Mouse (Mus musculus) MEL (cell line): ENCODE measurements around the gene Mgll. TPM values are rescaled to one million over a fixed set of nuclear protein-coding genes. Genes with fewer than 3 reads are reported as not detected.
A peak's percentile ranks its signal among the peaks of the same experiment; 100 is the strongest.

Source experiments
- DNase-seq: peaks from one replicate; pipeline ENCODE4 v3.0.0; 2011; ENCODE audit warnings: low read depth, low spot score
- H3K27ac ChIP-seq: 2 replicates; pipeline ENCODE4 v1.5.1; 2012; ENCODE audit warnings: low read depth, mild to moderate bottlenecking, control low read depth, low read length, moderate library complexity; ENCODE audit not compliant: control insufficient read depth
- H3K27me3 ChIP-seq, 2 experiments: fragments of 150-350 bp in 1 of 2; sonication (generic) in 1 of 2; 2 replicates each; pipeline ENCODE4 v1.6.1; 2012; ENCODE audit warnings: low read length in 2 of 2, mild to moderate bottlenecking in 2 of 2, improper control_type of control experiment in 1 of 2, moderate library complexity in 1 of 2; ENCODE audit not compliant: insufficient read depth in 2 of 2, control insufficient read depth in 1 of 2
- H3K36me3 ChIP-seq, 2 experiments: 2 replicates each; pipeline ENCODE4 v1.6.1; 2012 to 2014; ENCODE audit warnings: low read length in 2 of 2, improper control_type of control experiment in 1 of 2, inconsistent platforms in 1 of 2, mild to moderate bottlenecking in 1 of 2; ENCODE audit not compliant: insufficient read depth in 2 of 2, control insufficient read depth in 1 of 2
- H3K4me1 ChIP-seq, 2 experiments: fragments of 150-350 bp in 1 of 2; sonication (generic) in 1 of 2; 2 replicates each; pipeline ENCODE4 v1.6.1; 2012; ENCODE audit warnings: low read length in 2 of 2, improper control_type of control experiment in 1 of 2, mild to moderate bottlenecking in 1 of 2; ENCODE audit not compliant: insufficient read depth in 2 of 2, control insufficient read depth in 1 of 2
- H3K4me3 ChIP-seq, 2 experiments: fragments of 150-350 bp in 1 of 2; sonication (generic) in 1 of 2; 2 replicates each; pipeline ENCODE4 v1.5.1; 2012; ENCODE audit warnings: low read depth in 2 of 2, low read length in 2 of 2, mild to moderate bottlenecking in 2 of 2, moderate library complexity in 2 of 2, control low read depth in 1 of 2, improper control_type of control experiment in 1 of 2; ENCODE audit not compliant: control insufficient read depth in 1 of 2, insufficient read depth in 1 of 2
- H3K79me2 ChIP-seq: 2 replicates; pipeline ENCODE4 v1.6.1; 2012; ENCODE audit warnings: mild to moderate bottlenecking, low read length, moderate library complexity; ENCODE audit not compliant: control insufficient read depth, poor library complexity, insufficient read depth
- H3K9ac ChIP-seq: 2 replicates; pipeline ENCODE4 v1.6.1; 2012; ENCODE audit warnings: low read depth, mild to moderate bottlenecking, control low read depth, low read length, moderate library complexity; ENCODE audit not compliant: control insufficient read depth, poor library complexity, severe bottlenecking
- H3K9me3 ChIP-seq: fragments of 150-350 bp; sonication (generic); replicated peaks from 2 replicates; pipeline ENCODE4 v1.6.1; 2012; ENCODE audit warnings: mild to moderate bottlenecking, low read length, improper control_type of control experiment, moderate library complexity; ENCODE audit not compliant: insufficient read depth
- CHD2 ChIP-seq: IDR thresholded peaks from 2 replicates; pipeline ENCODE4 v1.6.1; 2011; ENCODE audit warnings: low read length, improper control_type of control experiment
- E2F4 ChIP-seq: IDR thresholded peaks from 2 replicates; pipeline ENCODE4 v1.6.1; 2011; ENCODE audit warnings: low read depth, low read length, improper control_type of control experiment, borderline replicate concordance
- ELF1 ChIP-seq: IDR thresholded peaks from 2 replicates; pipeline ENCODE4 v1.6.1; 2014; ENCODE audit warnings: low read depth, mild to moderate bottlenecking, inconsistent platforms, low read length, improper control_type of control experiment, moderate library complexity
- GABPA ChIP-seq: IDR thresholded peaks from 2 replicates; pipeline ENCODE4 v1.6.1; 2012; ENCODE audit warnings: low read depth, mild to moderate bottlenecking, inconsistent platforms, low read length, improper control_type of control experiment, moderate library complexity
- MAX ChIP-seq: IDR thresholded peaks from 2 replicates; pipeline ENCODE4 v1.6.1; 2011; ENCODE audit warnings: low read length, improper control_type of control experiment
- MEF2A ChIP-seq: IDR thresholded peaks from 2 replicates; pipeline ENCODE4 v1.6.1; 2014; ENCODE audit warnings: low read depth, mild to moderate bottlenecking, inconsistent platforms, low read length, improper control_type of control experiment; ENCODE audit not compliant: poor library complexity, insufficient replicate concordance, severe bottlenecking; ENCODE audit errors: extremely low read depth
- MXI1 ChIP-seq: IDR thresholded peaks from 2 replicates; pipeline ENCODE4 v1.6.1; 2011; ENCODE audit warnings: mild to moderate bottlenecking, low read depth, low read length, improper control_type of control experiment
- MYB ChIP-seq: IDR thresholded peaks from 2 replicates; pipeline ENCODE4 v1.6.1; 2011; ENCODE audit warnings: mild to moderate bottlenecking, low read depth, low read length, improper control_type of control experiment
- MYC ChIP-seq: IDR thresholded peaks from 2 replicates; pipeline ENCODE4 v1.6.1; 2011; ENCODE audit warnings: low read depth, mild to moderate bottlenecking, low read length, improper control_type of control experiment, moderate library complexity
- NELFE ChIP-seq: IDR thresholded peaks from 2 replicates; pipeline ENCODE4 v1.6.1; 2011; ENCODE audit warnings: low read depth, low read length, improper control_type of control experiment
- NRF1 ChIP-seq: IDR thresholded peaks from 2 replicates; pipeline ENCODE4 v1.6.1; 2014; ENCODE audit warnings: low read depth, mild to moderate bottlenecking, inconsistent platforms, low read length, improper control_type of control experiment, moderate library complexity; ENCODE audit not compliant: poor library complexity, insufficient read depth, severe bottlenecking
- POLR2AphosphoS5 ChIP-seq: IDR thresholded peaks from 2 replicates; pipeline ENCODE4 v1.6.1; 2012; ENCODE audit warnings: low read depth, borderline replicate concordance, mild to moderate bottlenecking, inconsistent platforms, low read length, moderate library complexity, mixed read lengths
- RAD21 ChIP-seq: IDR thresholded peaks from 2 replicates; pipeline ENCODE4 v1.6.1; 2011; ENCODE audit warnings: mild to moderate bottlenecking, low read depth, low read length, improper control_type of control experiment
- SMC3 ChIP-seq: IDR thresholded peaks from 2 replicates; pipeline ENCODE4 v1.6.1; 2011; ENCODE audit warnings: low read depth, low read length, improper control_type of control experiment
- TBP ChIP-seq: IDR thresholded peaks from 2 replicates; pipeline ENCODE4 v1.8.0; 2011; ENCODE audit warnings: low read depth, low read length, improper control_type of control experiment
- UBTF ChIP-seq: IDR thresholded peaks from 2 replicates; pipeline ENCODE4 v1.6.1; 2012; ENCODE audit warnings: low read depth, mild to moderate bottlenecking, inconsistent platforms, low read length, improper control_type of control experiment, moderate library complexity, borderline replicate concordance; ENCODE audit not compliant: insufficient read depth
- USF1 ChIP-seq: IDR thresholded peaks from 2 replicates; pipeline ENCODE4 v1.6.1; 2014; ENCODE audit warnings: low read depth, mild to moderate bottlenecking, inconsistent platforms, low read length, improper control_type of control experiment, moderate library complexity
- ZC3H11A ChIP-seq: IDR thresholded peaks from 2 replicates; pipeline ENCODE4 v1.6.1; 2012; ENCODE audit warnings: low read depth, mild to moderate bottlenecking, inconsistent platforms, low read length, improper control_type of control experiment
- ZKSCAN1 ChIP-seq: IDR thresholded peaks from 2 replicates; pipeline ENCODE4 v1.6.1; 2012; ENCODE audit warnings: low read depth, mild to moderate bottlenecking, inconsistent platforms, low read length, improper control_type of control experiment, moderate library complexity
- ZMIZ1 ChIP-seq: IDR thresholded peaks from 2 replicates; pipeline ENCODE4 v1.6.1; 2012; ENCODE audit warnings: low read depth, mild to moderate bottlenecking, inconsistent platforms, low read length, improper control_type of control experiment, moderate library complexity
- ZNF384 ChIP-seq: IDR thresholded peaks from 2 replicates; pipeline ENCODE4 v1.6.1; 2012; ENCODE audit warnings: low read depth, mild to moderate bottlenecking, inconsistent platforms, low read length, improper control_type of control experiment
- polyA plus RNA-seq, 2 experiments: library from polyadenylated mRNA; stranded (reverse) in 1 of 2; unstranded in 1 of 2; fragments of >175 nt in 1 of 2; fragments of >200 nt in 1 of 2; gene quantifications; 2 replicates each; pipeline versions ENCODE4 v1.2.1 to v1.2.4; 2012; ENCODE audit warnings: low replicate concordance in 2 of 2, low read depth in 1 of 2; ENCODE audit not compliant: insufficient read length in 2 of 2, insufficient read depth in 1 of 2, missing spikeins in 1 of 2
- total RNA-seq: library from RNA; depleted of rRNA; stranded (reverse); fragments of 300-350 nt; gene quantifications from 2 replicates; pipeline ENCODE4 v1.2.3, GENCODE M21; 2012

Gene Mgll
- total and polyA plus RNA-seq, 3 experiments: not detected

DNA sequence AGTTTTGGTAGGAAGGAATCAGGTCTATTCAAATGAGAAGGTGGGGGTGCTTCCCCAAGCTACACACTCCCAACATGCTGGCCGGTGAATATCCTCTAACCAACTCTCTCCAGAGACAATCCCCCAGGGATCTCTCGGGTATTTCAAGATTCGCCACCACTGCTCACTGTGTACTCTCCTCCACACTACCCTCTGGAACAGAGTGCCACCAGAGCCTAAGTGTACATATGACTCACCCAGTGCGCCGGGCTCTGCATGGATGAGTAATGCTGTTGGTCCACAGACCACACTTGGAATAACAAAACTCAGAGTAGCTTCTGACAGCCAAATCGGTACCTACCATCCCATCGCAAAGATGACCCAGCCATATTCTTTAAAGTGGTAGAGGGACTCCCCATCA is 145.2 kb downstream of the Mgll start:
- peaks cover 3 to 4% of the 10 kb centered on the region in 2 experiments; a peak in 3 of 4 replicates for H3K27me3 ChIP-seq
- H3K4me3 ChIP-seq: no peak overlapping the region
- no peak overlapping the region for H3K27ac ChIP-seq
- DNase-seq: no peak
- no peaks in the 10 kb centered on the region for H3K9me3 ChIP-seq
- TF ChIP-seq UBTF (no peak), MEF2A (no peak), ZKSCAN1 (no peak)
- TF ChIP-seq, all 39 proteins: peak for 0
- Histone ChIP-seq H3K9ac (no peak overlapping the region), H3K4me1 (no peaks in the 10 kb centered on the region), H3K36me3 (no peaks in the 10 kb centered on the region), H3K79me2 (no peaks in the 10 kb centered on the region)

DNA sequence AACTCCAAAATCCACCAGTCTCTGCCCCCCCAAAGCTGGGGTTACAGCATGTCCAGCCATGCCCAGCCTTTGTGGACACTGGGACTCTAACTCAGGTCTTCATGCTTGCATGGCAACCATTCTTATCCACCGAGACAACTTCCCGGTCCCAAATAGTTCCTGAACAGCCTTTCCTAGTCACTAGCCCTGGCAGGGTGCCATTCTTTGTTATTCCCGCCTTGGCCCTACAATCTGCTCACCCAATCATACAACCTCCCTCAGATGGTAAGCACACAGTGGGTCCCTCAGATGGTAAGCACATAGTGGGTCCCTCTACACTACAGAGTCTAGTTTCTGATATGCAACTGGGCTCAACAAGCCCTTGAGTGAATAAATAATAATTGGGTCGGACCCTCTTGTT is 146.4 kb downstream of the Mgll start:
- Histone ChIP-seq H3K27ac (no peak overlapping the region), H3K79me2 (no peaks in the 10 kb centered on the region), H3K9ac (no peak overlapping the region), H3K4me3 (no peak overlapping the region), H3K9me3 (no peaks in the 10 kb centered on the region), H3K36me3 (no peaks in the 10 kb centered on the region), H3K4me1 (no peaks in the 10 kb centered on the region), H3K27me3 (peaks cover 1 to 3% of the 10 kb centered on the region in 2 experiments; a peak in 3 of 4 replicates)
- no peak for DNase-seq
- TF ChIP-seq TBP: no peak
- no peak for TF ChIP-seq ZMIZ1
- TF ChIP-seq ZNF384: no peak
- TF ChIP-seq ZKSCAN1: 0 out of 2 replicates have a peak, but pooled peaks have one; percentile 45
- TF ChIP-seq MYB: no peak

DNA sequence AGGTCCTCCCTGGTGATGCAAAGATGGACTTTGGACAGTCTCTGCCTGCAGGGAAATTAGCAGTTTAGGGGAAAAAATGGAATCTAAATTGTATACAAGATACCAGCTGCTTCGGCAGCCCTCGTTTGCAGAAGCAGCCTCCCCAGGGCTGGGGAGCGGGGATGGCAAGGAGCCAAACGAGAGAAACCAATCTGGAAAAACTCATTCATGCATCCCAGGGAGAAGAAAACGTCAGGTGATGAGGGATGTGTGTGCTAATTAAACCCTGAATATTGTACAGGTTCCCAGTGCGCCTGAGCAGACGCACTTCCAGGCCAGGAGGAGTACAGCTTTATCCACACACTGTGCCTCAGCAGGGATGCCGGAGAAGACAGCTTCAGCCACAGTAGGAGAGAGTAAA is 147.3 kb downstream of the Mgll start:
- no peak overlapping the region for H3K9ac ChIP-seq
- no peak for DNase-seq
- no peaks in the 10 kb centered on the region for H3K4me1 ChIP-seq
- H3K36me3 ChIP-seq: no peaks in the 10 kb centered on the region
- H3K79me2 ChIP-seq: no peaks in the 10 kb centered on the region
- no peak overlapping the region for H3K4me3 ChIP-seq
- H3K9me3 ChIP-seq: no peaks in the 10 kb centered on the region
- H3K27ac ChIP-seq: no peak overlapping the region
- TF ChIP-seq NELFE: no peak
- no peak for TF ChIP-seq MAX
- no peak for TF ChIP-seq MXI1
- no peak for TF ChIP-seq SMC3
- no peak for TF ChIP-seq UBTF
- TF ChIP-seq MYC: no peak
- TF ChIP-seq NRF1: no peak
- TF ChIP-seq ZC3H11A: no peak
- TF ChIP-seq TBP: no peak
- no peak for TF ChIP-seq MEF2A
- no peak for TF ChIP-seq ELF1
- TF ChIP-seq USF1: no peak
- TF ChIP-seq E2F4: no peak
- no peak for TF ChIP-seq MYB
- no peak for TF ChIP-seq POLR2AphosphoS5
- no peak for TF ChIP-seq CHD2
- TF ChIP-seq RAD21: no peak
- no peak for TF ChIP-seq GABPA
- H3K27me3 ChIP-seq: peaks cover 0 to 3% of the 10 kb centered on the region in 2 experiments; a peak in 3 of 4 replicates
